11 mouse cellular contexts compared by ENCODE assay signal in genomic region chr16:72691909-72692308, GRCm38 (mm10).
DNase-seq lines count a peak whose midpoint lies in the region; ATAC-seq and TF ChIP-seq lines count a peak whose summit lies in the region.
"Had no signal": no experiment of that assay in that cellular context is flagged by ENCODE, and none has a peak within 500 bp of the region (broad histone marks: within the 10 kb centered on the region; RNA-seq: fewer than 3 reads in every experiment).

No protein-coding gene starts in this region.

- 13% methylated on average over 3 of the region's 3 CpGs for WGBS in forebrain, embryonic 13.5 days
- 9% methylated on average over 3 of the region's 3 CpGs for WGBS in forebrain, embryonic 11.5 days
- WGBS in hindbrain, embryonic 14.5 days: 14% methylated on average over 3 of the region's 3 CpGs
- WGBS in stomach, postnatal 0 days: 57% methylated on average over 3 of the region's 3 CpGs

- no peak overlapping the region for H3K4me3 ChIP-seq in forebrain, embryonic 13.5 days
- no peak overlapping the region for H3K4me3 ChIP-seq in forebrain, embryonic 11.5 days (ENCODE audit: low read depth, low read length)
- no peak overlapping the region for H3K4me3 ChIP-seq in hindbrain, embryonic 14.5 days (replicated peaks; ENCODE audit: low read length)
- no peak overlapping the region for H3K4me3 ChIP-seq in stomach, postnatal 0 days (ENCODE audit: low read depth, low read length)
- H3K4me3 ChIP-seq: limb, embryonic 13.5 days had no signal

- no peak for TF ChIP-seq EP300 in stomach, postnatal 0 days (optimal IDR thresholded peaks at IDR 0.05)

- DNase-seq in forebrain, embryonic 11.5 days (ENCODE audit: low spot score): no peak
- peak; percentile 3 for DNase-seq in lung, postnatal 25 days (ENCODE audit: low spot score)
- no peak for DNase-seq in lung, postnatal 14 days
- no peak for DNase-seq in hindbrain, embryonic 14.5 days (ENCODE audit: low spot score)
- DNase-seq in stomach, postnatal 0 days (ENCODE audit: low spot score): no peak
- no peak for DNase-seq in adrenal gland, postnatal 36 days
- no peak for DNase-seq in heart, adult 18-20 months
- DNase-seq: gastrocnemius, postnatal 25 days; heart, postnatal 36 days had no signal

- H3K27ac ChIP-seq in forebrain, embryonic 13.5 days: no peak overlapping the region
- H3K27ac ChIP-seq in forebrain, embryonic 11.5 days (ENCODE audit: low read depth, low read length): no peak overlapping the region
- peak overlapping the region; percentile 27; the same call in 1 of the 2 replicates for H3K27ac ChIP-seq in hindbrain, embryonic 14.5 days
- H3K27ac ChIP-seq in stomach, postnatal 0 days (replicated peaks): no peak overlapping the region
- H3K27ac ChIP-seq: limb, embryonic 13.5 days had no signal

- H3K4me1 ChIP-seq in forebrain, embryonic 13.5 days: peaks cover 28% of the 10 kb centered on the region
- H3K4me1 ChIP-seq in forebrain, embryonic 11.5 days (replicated peaks; ENCODE audit: control insufficient read depth, insufficient read depth, low read length): peaks cover 13% of the 10 kb centered on the region
- peaks cover 32% of the 10 kb centered on the region for H3K4me1 ChIP-seq in hindbrain, embryonic 14.5 days (replicated peaks; ENCODE audit: control insufficient read depth, insufficient read depth, low read length)
- H3K4me1 ChIP-seq in stomach, postnatal 0 days (replicated peaks; ENCODE audit: control insufficient read depth, insufficient read depth): no peaks in the 10 kb centered on the region

- peak; percentile 72 for TF ChIP-seq CTCF in stomach, postnatal 0 days (IDR thresholded peaks at IDR 0.05; ENCODE audit: low read depth)

- H3K9me3 ChIP-seq in forebrain, embryonic 13.5 days (replicated peaks): no peaks in the 10 kb centered on the region
- H3K9me3 ChIP-seq in forebrain, embryonic 11.5 days (ENCODE audit: control insufficient read depth, low read length): no peaks in the 10 kb centered on the region
- no peaks in the 10 kb centered on the region for H3K9me3 ChIP-seq in hindbrain, embryonic 14.5 days (ENCODE audit: control insufficient read depth, low read length)
- no peaks in the 10 kb centered on the region for H3K9me3 ChIP-seq in stomach, postnatal 0 days (ENCODE audit: control insufficient read depth, low read length)
- H3K9me3 ChIP-seq: limb, embryonic 13.5 days had no signal

- H3K27me3 ChIP-seq in forebrain, embryonic 13.5 days: peaks cover 60% of the 10 kb centered on the region
- H3K27me3 ChIP-seq in forebrain, embryonic 11.5 days (ENCODE audit: control insufficient read depth, insufficient read depth, low read length): peaks cover 20% of the 10 kb centered on the region
- H3K27me3 ChIP-seq in hindbrain, embryonic 14.5 days (ENCODE audit: control insufficient read depth, insufficient read depth, low read length): no peaks in the 10 kb centered on the region
- no peaks in the 10 kb centered on the region for H3K27me3 ChIP-seq in stomach, postnatal 0 days (ENCODE audit: control insufficient read depth, insufficient read depth, low read length)
- H3K27me3 ChIP-seq: limb, embryonic 13.5 days had no signal

- ATAC-seq in forebrain, embryonic 13.5 days: peak; percentile 50; the same call in 1 of the 2 replicates
- no peak for ATAC-seq in forebrain, embryonic 11.5 days (replicated peaks; ENCODE audit: low FRiP score)
- ATAC-seq in hindbrain, embryonic 14.5 days (ENCODE audit: low FRiP score): no peak
- ATAC-seq in stomach, postnatal 0 days (ENCODE audit: low FRiP score, low TSS enrichment): no peak

- no peaks in the 10 kb centered on the region for H3K36me3 ChIP-seq in forebrain, embryonic 13.5 days (ENCODE audit: poor library complexity, severe bottlenecking)
- no peaks in the 10 kb centered on the region for H3K36me3 ChIP-seq in forebrain, embryonic 11.5 days (ENCODE audit: control insufficient read depth, insufficient read depth, low read length)
- no peaks in the 10 kb centered on the region for H3K36me3 ChIP-seq in hindbrain, embryonic 14.5 days (replicated peaks; ENCODE audit: control insufficient read depth, insufficient read depth)
- no peaks in the 10 kb centered on the region for H3K36me3 ChIP-seq in stomach, postnatal 0 days (ENCODE audit: control insufficient read depth, insufficient read depth, low read length)
- H3K36me3 ChIP-seq: limb, embryonic 13.5 days had no signal

- H3K4me2 ChIP-seq in forebrain, embryonic 13.5 days: no peak overlapping the region
- H3K4me2 ChIP-seq in forebrain, embryonic 11.5 days (ENCODE audit: low read depth, low read length, severe bottlenecking): no peak overlapping the region
- no peak overlapping the region for H3K4me2 ChIP-seq in hindbrain, embryonic 14.5 days (replicated peaks)
- no peak overlapping the region for H3K4me2 ChIP-seq in stomach, postnatal 0 days (replicated peaks; ENCODE audit: low read depth)
- H3K4me2 ChIP-seq: limb, embryonic 13.5 days had no signal

- H3K9ac ChIP-seq in forebrain, embryonic 13.5 days: no peak overlapping the region
- no peak overlapping the region for H3K9ac ChIP-seq in forebrain, embryonic 11.5 days (ENCODE audit: low read length)
- H3K9ac ChIP-seq in hindbrain, embryonic 14.5 days: no peak overlapping the region
- H3K9ac ChIP-seq in stomach, postnatal 0 days (ENCODE audit: low read length): no peak overlapping the region
- H3K9ac ChIP-seq: limb, embryonic 13.5 days had no signal
